Mouse (Mus musculus): ENCODE measurements around the gene Foxb2. TPM values are rescaled to one million over a fixed set of nuclear protein-coding genes. Genes with fewer than 3 reads are reported as not detected.
"Not testable (repeated sequence)": the region's sequence is repeated elsewhere in the genome, so short reads cannot be mapped to it uniquely, and the experiment has no call there.

The Foxb2 gene
- total RNA-seq (2021) = not detected

- DNase-seq = no peak
Observed at GRCm38 (mm10) chr19:16873221-16873861, at the start of gene Foxb2. Gene Foxb2 (minus strand): TSS chr19:16873805.

DNA sequence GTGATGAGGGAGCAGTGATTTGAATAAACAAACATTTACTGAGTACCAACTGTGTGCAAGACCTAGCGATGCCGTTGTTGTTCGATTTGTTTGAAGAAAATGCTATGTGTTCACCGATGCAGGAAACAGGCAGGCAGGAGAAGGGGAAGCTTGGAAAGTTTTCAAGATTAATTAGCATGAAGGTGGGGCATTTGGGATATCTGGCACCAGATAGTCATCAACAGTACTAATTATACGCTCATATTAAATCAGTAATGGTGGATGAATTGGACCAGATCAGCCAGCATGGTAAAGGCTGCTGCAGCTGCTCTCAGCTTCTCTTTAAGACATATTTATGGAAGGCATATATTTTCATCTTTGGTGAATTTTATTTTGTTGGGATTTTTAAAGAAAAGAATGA is 37.9 kb upstream of the Foxb2 start:
- no peak for DNase-seq

GRCm38 (mm10) chr19:16903106-16903505 is 29.5 kb upstream of the Foxb2 start:
- DNase-seq = peak; percentile 53

GRCm38 (mm10) chr19:16899716-16900115 is 26.1 kb upstream of the Foxb2 start:
- DNase-seq = no peak

DNA sequence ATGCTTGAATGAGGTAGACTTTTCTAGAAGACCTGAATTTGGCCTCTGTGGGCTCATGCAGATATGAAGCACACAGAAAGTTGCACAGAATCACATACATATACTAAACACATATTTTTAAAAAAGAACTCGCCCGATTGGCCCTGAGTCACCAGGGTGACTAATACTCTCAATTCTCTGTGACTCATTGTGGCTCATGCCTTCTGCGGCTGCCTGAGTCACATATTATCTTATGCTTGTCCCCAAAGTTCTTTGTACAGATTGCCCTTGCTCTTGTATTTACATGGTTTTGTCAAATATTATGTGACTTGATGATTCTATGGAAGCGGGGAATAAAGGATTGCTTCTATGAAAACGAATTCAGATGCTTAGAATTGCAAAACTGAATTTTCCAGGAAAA is 25.0 kb upstream of the Foxb2 start:
- no peak for DNase-seq

- DNase-seq = no peak
Observed at GRCm38 (mm10) chr19:16876458-16876770, 2.8 kb upstream of the Foxb2 start.

DNA sequence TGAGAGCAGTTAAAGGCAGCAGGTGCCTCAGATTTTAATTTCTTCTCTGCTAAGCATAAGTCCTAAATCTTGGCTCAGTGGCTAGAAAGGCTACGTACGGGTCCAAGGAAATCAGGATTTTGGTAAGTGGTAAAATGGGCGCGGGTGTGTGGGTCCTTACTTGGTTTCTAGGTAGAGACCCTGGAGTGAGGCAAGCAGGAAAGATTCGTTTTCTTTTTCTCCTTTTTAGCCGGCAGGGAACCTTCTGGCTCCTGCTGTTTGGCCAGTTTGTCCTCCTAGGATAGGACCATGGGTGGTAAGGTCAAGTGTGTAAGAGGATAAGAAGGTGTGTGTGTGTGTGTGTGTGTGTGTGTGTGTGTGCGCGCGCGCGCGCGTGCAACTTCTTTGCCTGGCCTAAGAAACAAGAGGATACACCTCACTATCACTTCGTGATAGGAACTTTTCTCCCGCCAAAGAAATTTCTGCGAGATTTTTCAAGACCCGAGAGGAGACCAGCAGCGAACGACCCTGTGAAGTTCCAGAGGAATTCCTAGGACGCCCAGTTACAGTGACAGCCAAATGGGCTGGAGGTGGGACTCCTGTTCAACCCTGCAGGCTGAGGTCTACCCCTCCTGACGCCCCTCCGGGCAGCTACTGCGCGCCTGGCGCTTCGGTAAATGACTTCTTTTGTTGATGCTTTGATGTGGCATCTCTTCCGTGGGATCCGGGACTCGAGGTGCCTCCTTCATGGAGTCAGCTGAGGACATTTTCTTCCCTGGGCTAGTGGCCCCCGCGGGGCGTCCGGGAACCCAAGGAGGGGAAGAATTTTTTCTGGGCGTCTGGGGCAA is 2.2 kb upstream of the Foxb2 start:
- no peak for DNase-seq

- no peak for DNase-seq
Observed at GRCm38 (mm10) chr19:16874991-16875540, 1.5 kb upstream of the Foxb2 start.

- DNase-seq = no peak
Observed at GRCm38 (mm10) chr19:16873942-16874861, 597 bp upstream of the Foxb2 start.

DNA sequence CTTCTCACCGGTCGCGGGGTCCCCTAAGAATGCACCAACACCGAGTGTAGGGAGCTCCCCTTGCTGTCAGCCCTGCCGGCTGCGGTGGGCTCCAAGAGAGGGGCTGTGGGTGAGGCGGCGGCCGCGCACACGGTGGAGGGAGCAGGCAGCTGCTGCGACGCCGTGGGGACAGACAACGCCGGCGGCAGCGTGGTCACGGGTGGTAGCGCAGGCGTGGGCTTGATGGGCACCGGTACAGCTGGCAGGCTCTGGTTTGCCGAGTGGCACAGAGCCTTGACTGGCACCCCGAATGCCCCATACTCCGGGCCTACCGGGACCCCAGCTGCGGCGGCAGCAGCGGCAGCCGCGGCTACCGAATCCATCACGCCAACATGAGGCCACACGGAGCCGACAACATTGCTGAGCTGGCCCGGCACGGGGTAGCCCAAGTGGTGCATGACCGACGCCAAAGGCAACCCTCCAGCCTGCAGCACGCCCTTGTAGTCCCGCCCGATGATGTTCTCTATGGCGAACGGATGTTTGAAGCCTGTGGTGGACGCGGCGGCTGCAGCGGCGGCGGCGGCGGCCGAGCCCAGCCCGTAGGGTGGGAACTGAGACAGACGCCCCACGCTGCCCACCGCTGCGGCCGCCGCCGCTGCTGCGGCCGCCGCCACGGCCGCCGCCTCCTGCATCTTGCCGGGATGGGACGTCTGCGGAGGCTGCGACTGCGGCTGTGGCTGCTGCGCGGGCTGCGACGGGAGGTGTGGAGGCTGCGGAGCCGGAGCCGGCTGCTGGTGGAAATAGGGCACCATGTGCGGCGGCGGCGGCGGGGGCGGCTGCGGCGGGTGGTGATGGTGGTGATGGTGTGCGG is 1.0 kb downstream of the Foxb2 start:
- DNase-seq = peak; percentile 15

- DNase-seq = no peak
Observed at GRCm38 (mm10) chr19:16871192-16871760, 2.3 kb downstream of the Foxb2 start.

DNA sequence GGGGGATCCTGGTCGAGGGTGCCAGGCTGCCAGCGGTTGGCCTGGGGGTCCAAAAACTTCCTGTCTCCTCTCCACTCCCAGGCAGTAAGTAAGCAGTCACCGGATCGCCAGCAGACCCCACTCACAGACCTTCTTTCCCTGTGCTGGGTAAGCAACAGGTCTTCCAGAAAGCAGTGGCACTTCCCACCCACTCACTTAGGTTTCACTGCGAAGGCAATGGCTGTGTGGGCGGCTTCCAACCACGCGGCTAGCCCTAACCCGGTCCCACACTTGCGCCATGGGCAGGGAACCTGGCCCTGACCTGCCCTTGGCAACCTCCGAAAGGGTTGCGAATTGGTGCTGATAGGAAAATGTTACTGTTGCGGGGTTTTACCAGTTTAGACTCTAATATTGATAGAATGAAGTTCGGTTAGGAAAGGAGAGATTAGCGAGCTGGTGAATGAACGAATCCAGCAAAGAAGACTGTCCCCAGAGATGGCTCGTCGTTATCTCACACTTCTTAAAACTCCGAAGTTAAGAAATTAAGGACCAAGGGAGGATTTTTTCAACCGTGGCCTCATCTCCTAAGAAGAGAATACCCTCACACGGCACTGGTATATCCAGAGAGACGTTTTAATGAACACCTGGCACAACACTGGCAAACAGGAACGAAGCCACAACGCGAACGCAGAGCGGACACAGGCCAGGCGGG is 3.0 kb downstream of the Foxb2 start:
- DNase-seq = no peak

DNA sequence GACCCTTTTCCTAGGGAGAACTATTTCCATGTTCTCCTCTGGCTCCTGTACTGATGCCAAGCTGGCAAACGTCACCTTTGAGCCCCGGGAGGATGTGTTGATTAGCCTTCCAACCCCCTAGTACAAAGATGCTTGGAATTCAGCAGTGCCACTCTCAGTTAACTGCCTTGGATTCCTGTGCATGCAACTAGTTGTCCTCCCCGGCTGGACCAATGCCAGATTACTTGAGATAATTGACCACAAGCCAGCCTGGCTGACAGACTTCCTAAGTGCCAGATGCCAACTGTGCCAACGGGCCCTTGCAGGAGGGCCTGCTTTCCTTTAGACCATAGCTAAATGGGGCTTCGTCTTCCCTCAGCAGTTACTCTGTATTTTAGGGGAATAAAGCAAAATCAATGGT is 5.1 kb downstream of the Foxb2 start:
- peak; percentile 86 for DNase-seq

DNA sequence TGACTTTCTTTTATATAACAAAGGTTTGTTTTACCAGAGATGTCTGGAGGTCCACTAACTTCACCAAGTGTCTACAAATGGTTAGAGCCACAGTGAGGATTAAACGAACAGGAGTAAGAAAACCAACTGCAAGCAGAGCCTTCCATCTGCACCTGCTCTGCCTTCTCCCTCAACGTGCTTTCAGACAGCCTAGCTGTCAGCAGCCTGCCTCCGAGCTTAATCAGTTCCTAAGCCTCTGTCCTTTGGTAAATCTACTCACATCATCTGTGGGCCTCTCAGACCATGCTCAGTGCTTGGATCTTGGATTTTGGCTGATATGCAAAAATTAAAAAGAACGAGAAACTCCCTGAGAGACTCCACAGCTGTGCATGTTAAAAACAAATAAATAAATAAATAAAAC is 15.0 kb downstream of the Foxb2 start:
- no peak for DNase-seq

DNA sequence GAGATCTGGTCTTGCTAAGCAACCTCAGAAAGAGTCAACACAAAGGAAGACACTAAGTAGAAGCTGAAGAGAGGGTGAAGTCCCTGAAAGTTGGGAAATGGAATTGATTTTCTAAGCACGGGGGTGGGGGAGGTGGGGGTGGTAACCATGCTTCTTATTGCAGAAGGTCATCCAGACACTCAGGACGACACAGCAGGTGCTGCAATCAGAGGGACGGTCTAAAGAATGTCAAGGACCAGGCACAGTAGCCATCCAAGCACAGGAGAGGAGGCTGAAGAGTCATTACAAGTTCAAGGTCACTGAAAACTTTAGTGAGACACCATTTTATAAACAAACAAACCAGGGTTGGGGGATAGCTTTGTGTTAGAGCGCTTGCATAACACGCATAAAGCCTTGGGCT is 16.9 kb downstream of the Foxb2 start:
- DNase-seq = no peak

DNA sequence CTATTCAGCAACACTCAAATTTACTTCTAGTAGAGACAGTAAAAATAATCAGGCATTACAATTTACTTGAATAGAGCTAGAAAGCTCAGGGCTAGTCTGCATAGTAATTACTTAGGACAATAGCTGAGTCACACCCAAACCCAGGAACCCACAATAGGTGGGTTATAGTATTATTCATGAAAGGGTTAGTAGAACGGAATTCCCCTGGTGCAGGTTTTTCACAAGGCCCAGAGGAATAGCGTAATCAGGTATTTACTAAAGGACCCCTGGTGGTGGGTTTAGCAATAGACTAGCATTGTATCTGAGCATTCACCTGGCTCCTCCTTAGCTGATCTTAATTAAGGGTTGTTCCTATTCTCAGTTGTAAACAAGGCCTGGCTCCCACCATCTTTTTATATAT is 29.5 kb downstream of the Foxb2 start:
- DNase-seq = not testable (repeated sequence)

DNA sequence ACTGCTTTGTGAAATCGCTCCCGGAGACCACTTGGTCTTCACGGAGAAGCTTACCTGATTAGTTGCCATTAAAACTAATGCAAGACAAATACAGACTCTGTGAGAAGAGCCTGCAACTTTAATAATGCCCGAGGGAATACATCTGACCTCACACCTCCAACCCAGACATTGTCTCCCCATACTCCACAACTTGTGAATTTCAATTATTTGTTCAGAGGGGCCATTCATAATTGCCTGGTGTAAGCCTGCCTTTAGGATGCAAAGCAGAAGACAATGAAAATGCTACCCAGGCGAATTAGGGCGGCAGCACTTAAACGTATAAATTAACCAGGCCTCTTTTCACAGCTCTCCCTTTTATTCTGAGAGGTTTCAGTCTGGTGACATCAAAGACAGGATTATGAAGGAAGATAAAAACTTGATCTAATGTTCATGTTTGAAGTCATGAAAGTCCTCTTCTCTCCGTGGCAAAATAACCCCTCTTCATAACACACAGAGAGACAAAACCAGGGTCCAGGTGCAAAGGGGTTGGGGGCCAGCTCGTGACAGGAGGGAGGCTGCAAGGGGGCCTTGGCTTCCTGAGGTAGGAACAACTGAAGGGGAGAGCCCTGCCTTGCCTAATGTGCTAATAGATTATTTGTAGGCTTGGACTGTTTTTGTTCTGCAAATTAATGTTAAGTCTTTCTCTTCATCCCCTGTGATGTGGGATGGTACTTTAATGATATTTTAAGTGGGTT is 31.9 kb downstream of the Foxb2 start:
- no peak for DNase-seq

GRCm38 (mm10) chr19:16841001-16841400 is 32.6 kb downstream of the Foxb2 start:
- DNase-seq = no peak

DNA sequence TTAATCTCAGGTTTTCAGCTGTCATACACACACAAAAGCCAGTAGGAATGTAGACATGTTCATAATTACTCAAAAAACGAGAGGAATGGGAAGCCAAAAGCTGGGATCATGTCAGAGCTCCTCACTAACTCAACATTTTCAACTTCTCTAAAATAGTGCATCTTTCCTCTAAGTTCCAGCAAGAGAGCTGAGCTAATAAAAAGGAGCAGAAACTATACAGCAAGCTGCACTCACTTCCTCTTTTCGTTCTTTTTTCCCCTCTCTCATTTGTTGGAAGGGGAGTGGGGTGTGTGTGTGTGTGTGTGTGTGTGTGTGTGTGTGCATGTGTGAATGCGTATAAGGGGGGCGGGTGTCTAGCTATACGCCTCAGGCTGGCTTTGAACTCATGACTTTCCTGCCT is 45.9 kb downstream of the Foxb2 start:
- DNase-seq = no peak

GRCm38 (mm10) chr19:16825228-16825627 is 48.4 kb downstream of the Foxb2 start:
- DNase-seq = no peak
